Comparison of ENCODE assay signal across 8 mouse cellular contexts in genomic region chr4:129600233-129601158, GRCm38 (mm10). TPM values are rescaled to one million over a fixed set of nuclear protein-coding genes. Genes with fewer than 3 reads are reported as not detected.
DNase-seq lines count a peak whose midpoint lies in the region; ATAC-seq and TF ChIP-seq lines count a peak whose summit lies in the region.

Eif3i (minus strand) TSS chr4:129600648.
Tmem234 (plus strand) TSS chr4:129600668.

- H3K27ac ChIP-seq in cortical plate, adult 2 months (ENCODE audit: insufficient read depth, low read length): peak within 1 kb of the TSS; percentile 14; the same call in 1 of the 2 replicates
- H3K27ac ChIP-seq in hindbrain, postnatal 0 days: peak within 1 kb of the TSS; percentile 77

- DNase-seq in adrenal gland, adult 18-20 months (ENCODE audit: low spot score in 2 of 2): peak; percentile 73 to 75
- peak; percentile 67 to 72 for DNase-seq in gastrocnemius, adult 8-10 months (ENCODE audit: low spot score in 2 of 2)
- DNase-seq in hindbrain, postnatal 0 days (ENCODE audit: low spot score): peak; percentile 93
- peak; percentile 86 to 91 for DNase-seq in left cerebral cortex, postnatal 25 days (ENCODE audit: low spot score in 2 of 2)
- peak; percentile 87 for DNase-seq in mesoderm, embryonic 11.5 days (ENCODE audit: low read depth, low spot score)
- DNase-seq in right cerebral cortex, postnatal 25 days: peak; percentile 84
- peak; percentile 72 to 86 for DNase-seq in urinary bladder, postnatal 36 days (ENCODE audit: low spot score in 2 of 2)

- H3K27me3 ChIP-seq in hindbrain, postnatal 0 days (ENCODE audit: insufficient read depth, low read length): no peaks in the 10 kb centered on the region

- peak within 1 kb of the TSS; percentile 88 for H3K4me2 ChIP-seq in hindbrain, postnatal 0 days (ENCODE audit: low read depth, low read length)

- peak within 1 kb of the TSS; percentile 92 for H3K9ac ChIP-seq in hindbrain, postnatal 0 days (replicated peaks; ENCODE audit: low read length)

- TF ChIP-seq POLR2A in cortical plate, adult 2 months (IDR thresholded peaks at IDR 0.05; ENCODE audit: extremely low read depth, insufficient read depth, low read length): peak; percentile 83; the same call in 1 of the 2 replicates

- ATAC-seq in hindbrain, postnatal 0 days: peak; percentile 93

- peaks cover 5% of the 10 kb centered on the region for H3K4me1 ChIP-seq in cortical plate, adult 2 months (ENCODE audit: control insufficient read depth, insufficient read depth, low read length)
- peaks cover 16% of the 10 kb centered on the region for H3K4me1 ChIP-seq in hindbrain, postnatal 0 days (ENCODE audit: insufficient read depth, low read length)

- no peak for TF ChIP-seq CTCF in cortical plate, adult 2 months (IDR thresholded peaks at IDR 0.05; ENCODE audit: extremely low read depth, insufficient read depth, low read length)
- TF ChIP-seq CTCF in hindbrain, postnatal 0 days (IDR thresholded peaks at IDR 0.05; ENCODE audit: low read depth): peak; percentile 39; the same call in 1 of the 2 replicates

- peak within 1 kb of the TSS; percentile 90 for H3K4me3 ChIP-seq in cortical plate, adult 2 months (ENCODE audit: insufficient read depth, low read length)
- H3K4me3 ChIP-seq in hindbrain, postnatal 0 days (ENCODE audit: low read length): peak within 1 kb of the TSS; percentile 81

- WGBS in hindbrain, postnatal 0 days: under 1% methylated on average over 68 of the region's 74 CpGs

- H3K36me3 ChIP-seq in hindbrain, postnatal 0 days (ENCODE audit: insufficient read depth, low read length): peaks cover 16% of the 10 kb centered on the region

- intact Hi-C loops in left cerebral cortex, postnatal 25 days (cut with DNase I): loop anchor here (5.0 kb wide), 1 partner anchor 138 kb away; the partner anchor contains the start of gene Bsdc1

- H3K9me3 ChIP-seq in hindbrain, postnatal 0 days (ENCODE audit: low read length): no peaks in the 10 kb centered on the region

RNA-seq across cellular contexts. Expression of gene Eif3i, which starts in this region (rescaled TPM):
- 100 to 1,000 TPM; 174 to 175 TPM for total RNA-seq in adrenal gland, adult 18-20 months (2021)
- polyA plus RNA-seq in cortical plate, adult 2 months (2012; rRNA removed): 228 and 229 TPM in 2 replicates
- total RNA-seq in gastrocnemius, adult 8-10 months (2022): 100 to 1,000 TPM; 142 to 156 (median 148) TPM
- 364 and 401 TPM in 2 replicates for total RNA-seq in hindbrain, postnatal 0 days (2014; rRNA removed)
- polyA plus RNA-seq in hindbrain, postnatal 0 days (2015; fragmentation: Nextera tagmentation; extraction: Ambion mirVana): 231 and 233 TPM in 2 replicates
- 100 to 1,000 TPM; 133 to 136 TPM for total RNA-seq in left cerebral cortex, postnatal 25 days (2021)

RNA-seq across cellular contexts. Expression of gene Tmem234, which starts in this region (rescaled TPM):
- total RNA-seq in adrenal gland, adult 18-20 months (2021): 100 to 1,000 TPM in 1 of 2 experiments, 10 to 100 TPM in 1; 84.9 to 105 TPM
- polyA plus RNA-seq in cortical plate, adult 2 months (2012; rRNA removed): 143 and 148 TPM in 2 replicates
- total RNA-seq in gastrocnemius, adult 8-10 months (2022): 10 to 100 TPM; 25.9 to 37.5 (median 29.7) TPM
- total RNA-seq in hindbrain, postnatal 0 days (2014; rRNA removed): 150 and 182 TPM in 2 replicates
- 216 and 221 TPM in 2 replicates for polyA plus RNA-seq in hindbrain, postnatal 0 days (2015; fragmentation: Nextera tagmentation; extraction: Ambion mirVana)
- total RNA-seq in left cerebral cortex, postnatal 25 days (2021): 10 to 100 TPM; 96.6 to 96.8 TPM

Comparison
In these comparisons a context has a peak if more than half of its experiments do, and no peak if none do; other contexts are left out.
1. Peak in every context shown above with its lines: DNase-seq, ATAC-seq, H3K4me3 ChIP-seq and H3K27ac ChIP-seq.